Mouse (Mus musculus) bone marrow macrophage, adult 2 months (primary cell): ENCODE measurements around the gene Msh3.
"Not testable (repeated sequence)": the region's sequence is repeated elsewhere in the genome, so short reads cannot be mapped to it uniquely, and the experiment has no call there.

ENCODE experiments used
- CTCF ChIP-seq: IDR thresholded peaks from 2 replicates; pipeline ENCODE4 v1.5.1; 2012; ENCODE audit warnings: low read depth, mild to moderate bottlenecking, low read length, moderate library complexity
- POLR2A ChIP-seq: IDR thresholded peaks from 2 replicates; pipeline ENCODE4 v1.6.1; 2012; ENCODE audit warnings: mild to moderate bottlenecking, low read depth, low read length, borderline replicate concordance

DNA sequence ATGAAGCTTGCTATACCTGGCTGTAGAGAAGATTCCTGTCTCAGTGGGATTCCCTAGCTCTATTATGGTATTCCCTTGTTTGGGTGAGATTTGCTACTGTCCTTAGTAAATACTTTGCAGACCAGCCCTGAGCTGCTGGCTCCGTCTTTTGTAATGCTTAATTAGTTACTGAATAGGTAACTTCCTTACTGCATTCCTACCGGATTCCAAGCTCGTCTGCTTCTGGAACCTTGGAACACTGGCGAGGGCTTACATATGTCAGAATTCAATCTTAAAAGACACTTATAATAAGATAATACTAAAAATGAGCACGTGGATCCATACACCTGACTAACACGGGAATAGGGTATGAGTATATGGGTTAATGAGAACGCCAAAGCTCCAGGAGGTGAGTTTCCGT is 182.1 kb downstream of the Msh3 start:
- TF ChIP-seq CTCF, POLR2A: not testable (repeated sequence)
